Mouse (Mus musculus): ENCODE data around the gene Smoc2. TPM values are rescaled to one million over a fixed set of nuclear protein-coding genes. Genes with fewer than 3 reads are reported as not detected.
A peak's percentile ranks its signal among the peaks of the same experiment; 100 is the strongest.

Smoc2 gene
- polyA plus RNA-seq, 1 experiment from 2014 or later, result 4.2 TPM

- H3K4me2 ChIP-seq, result no peak overlapping the region
- no peak overlapping the region for H3K4me3 ChIP-seq
- ATAC-seq (ENCODE audit: low FRiP score, low read depth), result no peak
- H3K27ac ChIP-seq (replicated peaks), result no peak overlapping the region
- H3K9me3 ChIP-seq, result no peaks in the 10 kb centered on the region
- H3K36me3 ChIP-seq, result no peaks in the 10 kb centered on the region
- H3K9ac ChIP-seq, result no peak overlapping the region
- 88% methylated on average over 5 of the region's 5 CpGs for WGBS
- no peaks in the 10 kb centered on the region for H3K27me3 ChIP-seq
- H3K4me1 ChIP-seq (replicated peaks), result peaks cover 14% of the 10 kb centered on the region; the same call in 1 of the 2 replicates
These were observed 91.2 kb downstream of the Smoc2 start for GRCm38 (mm10) chr17:14370476-14370875.

GRCm38 (mm10) chr17:14371606-14372005 lies 92.3 kb downstream of the Smoc2 start:
- Histone ChIP-seq H3K4me1 (replicated peaks) (peaks cover 14% of the 10 kb centered on the region; the same call in 1 of the 2 replicates), H3K27ac (replicated peaks) (no peak overlapping the region), H3K27me3 (no peaks in the 10 kb centered on the region), H3K4me3 (no peak overlapping the region), H3K9me3 (no peaks in the 10 kb centered on the region), H3K9ac (no peak overlapping the region), H3K4me2 (no peak overlapping the region), H3K36me3 (no peaks in the 10 kb centered on the region)
- WGBS, result 81% methylated on average over 6 of the region's 6 CpGs
- ATAC-seq (ENCODE audit: low FRiP score, low read depth), result peak; percentile 7; the same call in 1 of the 2 replicates

GRCm38 (mm10) chr17:14372324-14373145 lies 93.2 kb downstream of the Smoc2 start:
- ATAC-seq (ENCODE audit: low FRiP score, low read depth), result peak; percentile 75
- H3K9ac ChIP-seq, result no peak overlapping the region
- peaks cover 14% of the 10 kb centered on the region; the same call in 1 of the 2 replicates for H3K4me1 ChIP-seq (replicated peaks)
- H3K27me3 ChIP-seq, result no peaks in the 10 kb centered on the region
- H3K36me3 ChIP-seq, result no peaks in the 10 kb centered on the region
- H3K4me2 ChIP-seq, result peak overlapping the region; percentile 31
- no peak overlapping the region for H3K4me3 ChIP-seq
- 35% methylated on average over 25 of the region's 25 CpGs for WGBS
- no peak overlapping the region for H3K27ac ChIP-seq (replicated peaks)
- H3K9me3 ChIP-seq, result no peaks in the 10 kb centered on the region

GRCm38 (mm10) chr17:14378692-14379446 lies 99.6 kb downstream of the Smoc2 start:
- no peak overlapping the region for H3K4me3 ChIP-seq
- no peaks in the 10 kb centered on the region for H3K27me3 ChIP-seq
- H3K27ac ChIP-seq (replicated peaks), result no peak overlapping the region
- no peaks in the 10 kb centered on the region for H3K36me3 ChIP-seq
- H3K4me1 ChIP-seq (replicated peaks), result peaks cover 7% of the 10 kb centered on the region; the same call in 1 of the 2 replicates
- H3K4me2 ChIP-seq, result no peak overlapping the region
- ATAC-seq (ENCODE audit: low FRiP score, low read depth), result no peak; the same call in 1 of the 2 replicates
- no peaks in the 10 kb centered on the region for H3K9me3 ChIP-seq
- 67% methylated on average over 17 of the region's 17 CpGs for WGBS
- no peak overlapping the region for H3K9ac ChIP-seq

GRCm38 (mm10) chr17:14379518-14379917 lies 100.2 kb downstream of the Smoc2 start:
- H3K36me3 ChIP-seq, result no peaks in the 10 kb centered on the region
- H3K9me3 ChIP-seq, result no peaks in the 10 kb centered on the region
- H3K4me1 ChIP-seq (replicated peaks), result peaks cover 7% of the 10 kb centered on the region; the same call in 1 of the 2 replicates
- H3K27ac ChIP-seq (replicated peaks), result no peak overlapping the region
- H3K4me3 ChIP-seq, result no peak overlapping the region
- ATAC-seq (ENCODE audit: low FRiP score, low read depth), result no peak
- 76% methylated on average over 2 of the region's 2 CpGs for WGBS
- no peak overlapping the region for H3K9ac ChIP-seq
- no peaks in the 10 kb centered on the region for H3K27me3 ChIP-seq
- no peak overlapping the region for H3K4me2 ChIP-seq

GRCm38 (mm10) chr17:14379966-14380365 lies 100.7 kb downstream of the Smoc2 start:
- H3K27ac ChIP-seq (replicated peaks), result no peak overlapping the region
- no peak overlapping the region for H3K4me2 ChIP-seq
- no peaks in the 10 kb centered on the region for H3K9me3 ChIP-seq
- WGBS, result 82% methylated on average over 3 of the region's 3 CpGs
- no peaks in the 10 kb centered on the region for H3K27me3 ChIP-seq
- peaks cover 7% of the 10 kb centered on the region; the same call in 1 of the 2 replicates for H3K4me1 ChIP-seq (replicated peaks)
- H3K36me3 ChIP-seq, result no peaks in the 10 kb centered on the region
- no peak overlapping the region for H3K4me3 ChIP-seq
- ATAC-seq (ENCODE audit: low FRiP score, low read depth), result no peak
- H3K9ac ChIP-seq, result no peak overlapping the region

GRCm38 (mm10) chr17:14380526-14380925 lies 101.2 kb downstream of the Smoc2 start:
- WGBS, result 78% methylated on average over 12 of the region's 12 CpGs

GRCm38 (mm10) chr17:14381482-14381881 lies 102.2 kb downstream of the Smoc2 start:
- 60% methylated on average over 7 of the region's 7 CpGs for WGBS
- H3K4me3 ChIP-seq, result no peak overlapping the region
- H3K27me3 ChIP-seq, result no peaks in the 10 kb centered on the region
- no peak overlapping the region for H3K9ac ChIP-seq
- H3K4me2 ChIP-seq, result no peak overlapping the region
- H3K27ac ChIP-seq (replicated peaks), result no peak overlapping the region
- no peaks in the 10 kb centered on the region for H3K36me3 ChIP-seq
- H3K4me1 ChIP-seq (replicated peaks), result peaks cover 7% of the 10 kb centered on the region; the same call in 1 of the 2 replicates
- no peaks in the 10 kb centered on the region for H3K9me3 ChIP-seq
- ATAC-seq (ENCODE audit: low FRiP score, low read depth), result no peak

More at GRCm38 (mm10) chr17:14380526-14380925, 101.2 kb downstream of the Smoc2 start:
- no peak overlapping the region for H3K4me3 ChIP-seq
- no peak overlapping the region for H3K27ac ChIP-seq (replicated peaks)
- H3K4me2 ChIP-seq, result no peak overlapping the region
- no peak for ATAC-seq (ENCODE audit: low FRiP score, low read depth)
- no peak overlapping the region for H3K9ac ChIP-seq
- H3K9me3 ChIP-seq, result no peaks in the 10 kb centered on the region
- H3K36me3 ChIP-seq, result no peaks in the 10 kb centered on the region
- peaks cover 7% of the 10 kb centered on the region; the same call in 1 of the 2 replicates for H3K4me1 ChIP-seq (replicated peaks)
- no peaks in the 10 kb centered on the region for H3K27me3 ChIP-seq

GRCm38 (mm10) chr17:14383981-14384380 lies 104.7 kb downstream of the Smoc2 start:
- Histone ChIP-seq H3K9ac (no peak overlapping the region), H3K4me3 (no peak overlapping the region), H3K27me3 (no peaks in the 10 kb centered on the region), H3K27ac (replicated peaks) (no peak overlapping the region), H3K4me1 (replicated peaks) (peaks cover 3% of the 10 kb centered on the region; the same call in 1 of the 2 replicates), H3K36me3 (no peaks in the 10 kb centered on the region), H3K4me2 (no peak overlapping the region), H3K9me3 (no peaks in the 10 kb centered on the region)
- 86% methylated on average over 4 of the region's 4 CpGs for WGBS
- no peak for ATAC-seq (ENCODE audit: low FRiP score, low read depth)

- Histone ChIP-seq H3K4me1 (replicated peaks) (no peaks in the 10 kb centered on the region), H3K4me3 (no peak overlapping the region), H3K27me3 (no peaks in the 10 kb centered on the region), H3K4me2 (no peak overlapping the region), H3K9ac (no peak overlapping the region), H3K9me3 (no peaks in the 10 kb centered on the region), H3K27ac (replicated peaks) (no peak overlapping the region), H3K36me3 (no peaks in the 10 kb centered on the region)
- ATAC-seq (ENCODE audit: low FRiP score, low read depth), result no peak
- 86% methylated on average over 6 of the region's 6 CpGs for WGBS
These were observed 105.7 kb downstream of the Smoc2 start for GRCm38 (mm10) chr17:14384980-14385379.

- Histone ChIP-seq H3K9me3 (no peaks in the 10 kb centered on the region), H3K4me1 (replicated peaks) (no peaks in the 10 kb centered on the region), H3K36me3 (no peaks in the 10 kb centered on the region), H3K4me2 (no peak overlapping the region), H3K4me3 (no peak overlapping the region), H3K27ac (replicated peaks) (no peak overlapping the region), H3K9ac (no peak overlapping the region), H3K27me3 (no peaks in the 10 kb centered on the region)
- ATAC-seq (ENCODE audit: low FRiP score, low read depth), result no peak
- 63% methylated on average over 6 of the region's 6 CpGs for WGBS
These were observed 108.0 kb downstream of the Smoc2 start for GRCm38 (mm10) chr17:14387261-14387660.

GRCm38 (mm10) chr17:14392443-14392842 lies 113.1 kb downstream of the Smoc2 start:
- Histone ChIP-seq H3K4me3 (no peak overlapping the region), H3K9me3 (no peaks in the 10 kb centered on the region), H3K36me3 (no peaks in the 10 kb centered on the region), H3K27me3 (no peaks in the 10 kb centered on the region), H3K4me1 (replicated peaks) (no peaks in the 10 kb centered on the region), H3K9ac (no peak overlapping the region), H3K27ac (replicated peaks) (no peak overlapping the region), H3K4me2 (no peak overlapping the region)
- WGBS, result 80% methylated on average over 2 of the region's 2 CpGs
- no peak for ATAC-seq (ENCODE audit: low FRiP score, low read depth)
